Mouse (Mus musculus): ENCODE data around the gene Adcy6.

DNA sequence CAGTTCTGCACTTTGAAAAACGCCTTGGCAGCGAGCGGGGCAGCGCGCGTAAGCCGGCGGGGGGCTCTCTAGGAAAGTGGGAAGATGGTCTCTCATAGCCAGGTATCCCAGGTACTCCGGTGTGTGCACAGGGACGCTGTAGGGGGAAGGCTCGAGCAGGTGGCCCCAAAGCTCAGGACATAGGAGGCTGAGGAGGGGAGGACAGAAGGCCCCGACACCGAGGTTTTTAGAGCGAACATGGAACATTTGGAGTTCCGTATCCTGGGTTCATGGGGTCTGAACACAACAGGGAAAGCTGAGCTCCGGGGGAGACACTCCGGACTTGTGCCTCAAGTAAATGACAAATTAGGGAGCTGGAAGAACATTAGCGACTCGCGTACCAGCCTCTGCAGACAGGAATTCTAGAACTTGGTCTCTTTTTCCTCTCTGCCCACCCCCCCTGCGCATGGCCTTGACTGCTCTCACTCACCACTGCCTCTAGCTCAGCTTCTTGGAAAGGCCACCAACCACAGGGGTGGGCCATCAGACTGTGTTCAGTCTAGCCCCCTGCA is 25.5 kb upstream of the Adcy6 start:
- TF ChIP-seq CTCF (conservative IDR thresholded peaks at IDR 0.05; ENCODE audit: low read length) (no peak), POU5F1 (IDR thresholded peaks at IDR 0.05; ENCODE audit: borderline replicate concordance, low read length) (no peak)

Data from E14TG2a.4 (cell line).